Mouse (Mus musculus): ENCODE measurements at regions not wholly inside any gene's neighbourhood (a gene's known extent, or its start where the extent isn't known, plus 50 kb on each side); places are given as distances from the start of the nearest gene placed in this dataset.

DNA sequence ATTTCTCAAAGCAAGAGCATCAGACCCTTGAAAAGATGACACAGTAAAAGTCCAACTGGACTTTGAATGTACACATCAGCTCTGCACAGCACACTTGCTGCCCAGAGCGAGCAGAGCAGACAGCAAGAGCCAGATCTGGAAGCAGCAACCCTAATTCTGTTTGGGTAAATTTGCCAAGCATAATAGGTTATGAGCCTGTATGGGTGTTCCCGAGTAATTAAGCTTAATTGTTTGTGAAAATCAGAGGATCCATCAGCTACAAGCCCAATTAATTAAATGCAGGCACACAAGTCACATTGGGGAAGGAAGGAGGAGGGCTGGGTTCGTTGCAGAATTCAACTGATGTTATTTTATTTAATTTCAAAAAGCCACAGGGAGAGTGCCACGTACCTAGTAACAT is 113.9 kb upstream of the Msx2 start:
- DNase-seq (ENCODE audit: low read depth, low spot score), result no peak

DNA sequence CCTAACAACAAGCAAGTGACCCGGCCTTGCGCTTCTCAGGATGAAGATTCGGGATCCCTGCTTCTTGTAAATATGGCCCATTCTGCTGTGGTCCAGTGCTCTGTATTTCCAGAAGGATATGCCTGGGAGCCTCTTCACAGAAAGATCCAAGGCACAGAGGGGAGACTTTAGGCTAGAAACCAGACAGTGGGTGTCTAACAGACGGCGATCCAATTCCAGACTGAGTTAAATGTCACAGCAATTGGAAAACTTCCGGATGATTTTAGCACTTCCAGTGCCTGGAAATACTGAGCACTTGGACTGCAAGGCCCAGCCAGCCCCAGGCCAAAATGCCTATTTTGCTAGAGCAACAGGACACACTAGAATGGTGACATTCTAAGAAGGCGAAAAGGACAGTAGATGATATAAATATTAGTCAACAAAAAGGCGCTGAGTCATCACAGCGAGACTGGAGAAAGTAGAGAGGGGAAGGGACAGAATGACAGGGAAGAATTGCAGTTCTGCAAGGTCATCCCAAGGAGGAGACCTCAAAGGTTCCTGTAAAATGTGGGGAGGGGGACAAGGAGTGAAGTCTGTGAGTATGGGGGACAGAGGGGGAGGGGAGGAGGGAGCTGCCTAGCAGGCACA is 111.7 kb upstream of the Msx2 start:
- no peak for DNase-seq (ENCODE audit: low read depth, low spot score)

DNA sequence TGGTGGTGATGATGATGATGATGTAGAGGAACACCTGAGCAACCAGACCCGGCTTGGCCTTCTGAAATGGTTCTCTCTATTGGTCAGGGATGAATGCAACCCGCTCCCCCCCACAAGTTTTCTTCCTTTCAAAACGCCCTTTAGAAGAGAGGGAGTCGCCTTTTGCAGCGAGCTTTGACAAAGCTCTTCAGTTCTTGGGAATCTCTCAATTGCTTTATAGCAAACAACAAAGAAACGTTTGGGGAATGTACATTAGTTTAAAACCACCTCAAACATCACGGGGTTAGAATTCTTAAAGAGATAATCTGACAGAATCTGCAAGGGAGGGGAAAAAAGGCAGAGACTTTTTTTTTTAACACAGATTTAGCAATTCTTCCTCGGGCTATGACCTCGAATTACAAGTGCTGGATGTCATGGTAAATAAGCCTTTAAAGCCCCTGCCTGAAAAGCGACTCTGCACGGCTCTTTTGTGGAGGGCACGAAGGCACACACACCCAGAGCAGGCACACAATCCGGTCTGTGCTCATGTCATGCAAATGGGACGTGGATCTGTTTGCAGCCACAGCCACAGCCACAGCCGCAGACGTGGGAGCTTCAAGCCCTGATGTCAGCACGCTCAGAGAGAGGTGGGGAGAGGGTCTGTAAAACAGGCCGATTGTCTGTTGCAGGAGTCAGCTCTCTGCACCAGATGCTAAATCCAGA is 81.2 kb upstream of the Msx2 start:
- DNase-seq (ENCODE audit: low read depth, low spot score), result no peak

DNA sequence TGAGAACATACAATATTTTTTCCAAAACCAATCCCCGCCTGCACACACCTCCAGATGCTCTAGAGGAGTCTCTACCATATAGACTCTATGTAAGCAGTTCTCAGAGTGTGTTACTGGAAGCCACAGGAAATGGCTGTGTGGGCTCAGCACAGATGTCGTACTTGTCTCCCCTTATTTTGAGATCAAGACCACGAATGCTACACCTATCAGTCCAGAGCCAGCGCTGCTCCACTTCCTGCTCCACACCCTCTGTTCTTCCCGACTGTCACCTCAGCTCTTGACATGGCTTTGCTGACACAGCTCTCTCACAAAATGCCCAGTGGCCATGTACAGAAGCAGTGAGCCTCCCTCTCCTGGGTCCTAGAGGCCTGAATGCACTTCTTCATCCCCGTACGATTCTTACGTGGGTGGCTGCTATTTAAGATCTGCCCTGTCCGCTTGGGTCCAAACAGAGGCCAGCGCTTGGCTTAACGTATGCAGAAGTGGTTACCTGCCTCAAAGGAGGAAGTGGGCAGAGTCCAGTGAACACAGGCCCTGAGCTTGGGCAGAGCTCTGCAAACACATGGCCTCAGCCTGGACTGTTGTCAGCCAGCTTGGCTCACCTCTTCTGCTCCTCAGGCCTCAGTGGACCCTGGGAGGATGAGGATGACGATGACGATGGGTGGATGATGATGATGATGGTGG is 80.5 kb upstream of the Msx2 start:
- no peak for DNase-seq (ENCODE audit: low read depth, low spot score)

DNA sequence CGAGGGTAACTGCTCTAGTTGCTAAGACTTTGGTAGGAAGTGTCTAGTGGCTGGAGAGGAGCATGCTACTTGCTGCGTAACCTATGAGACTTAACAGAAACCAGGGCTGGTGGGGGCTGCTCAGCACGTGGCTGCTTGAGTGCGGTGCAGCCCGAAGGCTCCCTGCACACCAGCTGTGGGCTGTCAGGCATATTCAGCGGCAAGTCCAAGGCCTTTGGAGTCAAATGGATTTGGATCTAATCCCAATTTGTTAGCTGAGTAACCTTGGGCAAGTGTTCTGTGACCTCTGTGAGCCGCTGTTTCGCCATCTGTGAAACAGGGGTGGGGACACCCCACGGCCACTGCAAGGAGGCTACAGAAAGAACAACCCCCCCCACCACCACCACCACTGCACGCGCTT is 75.5 kb upstream of the Msx2 start:
- no peak for DNase-seq (ENCODE audit: low read depth, low spot score)

DNA sequence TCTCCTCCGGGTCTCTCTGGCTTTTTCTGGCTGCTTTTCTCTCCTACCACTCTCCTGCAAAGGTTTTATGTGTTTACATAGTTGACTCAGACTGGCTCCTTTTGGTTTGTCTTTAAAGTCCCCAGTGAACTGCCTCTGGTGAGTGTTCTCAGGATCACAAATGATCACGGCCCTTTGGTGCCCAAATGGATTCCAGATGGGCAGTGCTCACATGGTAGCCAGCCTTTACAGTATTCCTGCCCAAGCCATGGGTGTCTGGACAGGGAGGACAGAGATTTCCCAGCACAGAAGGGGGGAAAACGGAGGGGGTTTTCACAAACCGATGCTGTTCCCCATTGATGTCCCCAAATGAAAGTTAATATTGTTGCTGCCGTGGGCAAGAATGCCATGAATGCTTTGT is 70.4 kb upstream of the Msx2 start:
- no peak for DNase-seq (ENCODE audit: low read depth, low spot score)

DNA sequence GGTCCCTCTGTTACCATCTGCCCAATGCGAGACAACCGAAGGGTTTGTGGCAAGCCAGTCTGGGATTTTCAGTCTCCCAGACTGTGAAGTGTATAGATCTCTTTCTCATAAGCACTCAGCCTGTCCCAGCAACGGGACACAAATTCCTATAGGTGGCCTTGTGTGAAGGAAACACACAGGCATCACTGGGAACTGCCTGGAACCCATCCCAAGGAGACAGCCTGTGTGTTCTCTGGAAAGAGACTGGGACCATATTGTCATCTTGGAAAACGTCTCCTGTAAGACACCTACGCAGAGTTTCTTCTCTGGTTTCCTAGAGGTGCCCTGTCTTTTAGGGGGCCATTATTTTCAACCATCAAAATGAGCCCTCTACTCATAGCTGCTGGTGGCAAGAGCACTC is 66.9 kb upstream of the Msx2 start:
- no peak for DNase-seq (ENCODE audit: low read depth, low spot score)

DNA sequence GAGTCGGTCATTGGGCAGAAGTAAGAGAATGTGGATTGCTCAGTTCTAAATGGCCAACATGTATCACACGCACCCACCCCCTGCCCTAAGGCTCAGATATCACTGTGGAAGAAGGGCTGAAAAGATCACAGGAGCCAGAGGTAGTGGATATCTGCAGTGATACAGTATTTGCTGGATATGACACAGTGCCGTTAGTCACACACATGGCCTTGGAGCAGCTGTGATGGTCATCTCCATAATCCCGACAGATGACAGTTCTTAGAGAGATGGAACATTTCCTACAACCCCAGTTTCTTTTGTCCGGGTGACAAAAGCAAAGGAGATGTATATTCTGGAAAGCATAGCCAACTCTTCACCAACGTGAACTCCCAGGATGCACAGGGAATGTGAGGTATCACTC is 65.1 kb upstream of the Msx2 start:
- no peak for DNase-seq (ENCODE audit: low read depth, low spot score)

DNA sequence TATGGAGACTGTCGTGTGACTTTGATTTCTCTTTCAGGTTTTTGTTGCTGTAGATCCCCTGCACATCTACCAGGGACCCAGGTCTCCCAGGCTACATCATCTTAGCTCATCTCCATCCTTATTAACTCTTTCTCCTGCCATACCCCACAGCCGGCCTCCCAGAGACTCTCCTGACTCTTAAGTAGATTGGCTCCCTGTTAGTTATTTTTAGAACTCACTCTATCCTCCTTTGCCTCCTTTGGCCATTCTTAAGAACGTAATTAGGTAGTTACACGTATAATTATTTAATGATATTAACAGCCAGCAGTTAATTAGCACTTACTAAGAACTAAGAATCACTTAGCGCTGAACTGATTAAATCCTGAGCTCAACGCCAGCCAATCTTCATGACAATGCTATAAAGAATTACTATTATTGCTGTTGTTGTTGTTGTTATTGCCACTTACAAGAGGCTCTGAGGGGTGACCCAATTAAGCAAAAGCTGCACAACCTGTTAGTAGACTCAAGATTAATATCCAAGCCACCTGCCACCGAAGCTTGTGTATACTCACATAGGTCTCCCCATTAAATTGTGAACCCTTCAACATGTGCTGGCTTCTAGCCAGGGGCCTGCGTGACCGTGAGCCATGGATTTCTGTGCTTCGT is 63.0 kb upstream of the Msx2 start:
- DNase-seq (ENCODE audit: low read depth, low spot score), result peak; percentile 9

DNA sequence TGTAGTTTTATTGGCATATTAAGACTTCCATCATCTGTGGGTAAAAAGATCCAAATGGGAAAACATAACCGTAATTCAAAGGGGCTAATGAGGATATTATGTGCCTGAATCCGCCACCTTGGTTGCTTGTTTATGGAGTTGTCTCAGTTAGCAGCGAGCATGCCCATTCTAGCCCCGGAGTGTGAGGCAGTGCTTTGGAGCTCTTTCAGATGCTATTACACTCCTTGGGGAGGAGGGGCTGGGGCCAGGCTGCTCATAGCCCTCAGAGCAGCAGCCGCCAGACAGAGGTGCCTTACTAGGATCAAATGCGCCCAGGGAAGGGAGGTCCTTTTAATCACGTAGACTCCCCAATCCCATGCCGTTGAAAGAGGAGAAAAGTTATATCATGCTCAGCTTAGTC is 60.9 kb upstream of the Msx2 start:
- no peak for DNase-seq (ENCODE audit: low read depth, low spot score)

DNA sequence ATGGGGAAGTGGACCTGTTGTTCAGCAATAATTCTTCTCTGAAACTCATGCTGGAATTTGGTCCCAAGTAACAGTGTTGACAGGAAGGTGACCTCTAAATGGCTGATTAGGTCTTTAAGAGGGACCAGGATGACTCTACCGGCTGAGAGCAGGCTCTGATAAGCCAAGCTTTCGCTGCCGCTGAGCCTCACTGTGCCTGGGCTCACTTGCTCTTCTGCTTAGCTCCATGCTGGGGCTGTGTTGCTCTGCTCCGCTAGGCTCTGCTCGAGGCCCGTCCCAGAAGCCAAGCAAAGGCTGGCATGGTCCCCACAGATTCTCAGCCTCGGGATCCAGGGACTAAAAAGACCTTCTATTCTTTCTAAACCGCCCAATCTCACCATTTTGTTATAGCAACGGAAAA is 54.0 kb upstream of the Msx2 start:
- DNase-seq (ENCODE audit: low read depth, low spot score), result no peak

DNA sequence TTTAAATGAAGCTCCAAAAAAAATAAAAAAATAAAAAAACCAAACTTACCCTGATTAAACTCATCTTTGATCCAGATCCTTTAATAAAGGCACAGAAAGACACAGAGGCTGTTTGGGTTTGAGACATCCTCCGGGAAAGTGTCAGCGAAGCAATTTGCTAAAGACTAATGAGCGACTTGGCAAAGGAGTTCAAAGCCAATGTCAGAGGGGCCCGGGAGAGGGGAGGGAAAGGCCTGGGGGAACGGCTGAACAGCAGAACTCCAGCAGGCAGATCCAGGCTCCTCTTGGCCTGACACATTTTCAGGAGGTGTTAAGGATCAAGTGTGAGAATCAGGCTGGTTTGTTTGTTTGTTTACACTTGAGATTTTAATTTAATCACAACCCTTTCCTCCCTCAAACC is 49.9 kb upstream of the Msx2 start:
- no peak for DNase-seq (ENCODE audit: low read depth, low spot score)

All from retina, postnatal 7 days (tissue).